8 mouse cellular contexts compared by ENCODE assay signal in genomic region chr1:182140370-182140769, GRCm38 (mm10). TPM values are rescaled to one million over a fixed set of nuclear protein-coding genes. Genes with fewer than 3 reads are reported as not detected.
DNase-seq lines count a peak whose midpoint lies in the region; ATAC-seq and TF ChIP-seq lines count a peak whose summit lies in the region.

No protein-coding gene starts in this region.

- no peak overlapping the region for H3K27ac ChIP-seq in embryonic facial prominence, embryonic 14.5 days (replicated peaks; ENCODE audit: low read depth, low read length)
- H3K27ac ChIP-seq in heart, embryonic 10.5 days: no peak overlapping the region
- no peak overlapping the region for H3K27ac ChIP-seq in kidney, embryonic 15.5 days
- H3K27ac ChIP-seq in limb, embryonic 15.5 days: no peak overlapping the region

- no peaks in the 10 kb centered on the region for H3K27me3 ChIP-seq in embryonic facial prominence, embryonic 14.5 days (replicated peaks; ENCODE audit: control insufficient read depth, insufficient read depth, low read length)
- H3K27me3 ChIP-seq in heart, embryonic 10.5 days (ENCODE audit: insufficient read depth, poor library complexity, severe bottlenecking): peaks cover 25% of the 10 kb centered on the region; the same call in 1 of the 2 replicates
- H3K27me3 ChIP-seq in kidney, embryonic 15.5 days: no peaks in the 10 kb centered on the region
- no peaks in the 10 kb centered on the region for H3K27me3 ChIP-seq in limb, embryonic 15.5 days
- peaks cover 17% of the 10 kb centered on the region for H3K27me3 ChIP-seq in myocyte (ENCODE audit: control insufficient read depth, insufficient read depth, insufficient read length)

- no peak overlapping the region for H3ac ChIP-seq in myocyte (ENCODE audit: control insufficient read depth, insufficient read length)

- H3K4me1 ChIP-seq in embryonic facial prominence, embryonic 14.5 days (ENCODE audit: control insufficient read depth, insufficient read depth, low read length): no peaks in the 10 kb centered on the region; the same call in 1 of the 2 replicates
- H3K4me1 ChIP-seq in heart, embryonic 10.5 days: peaks cover 25% of the 10 kb centered on the region
- H3K4me1 ChIP-seq in kidney, embryonic 15.5 days: peaks cover 14% of the 10 kb centered on the region
- H3K4me1 ChIP-seq in limb, embryonic 15.5 days: peaks cover 5% of the 10 kb centered on the region

- 0 out of 2 replicates have a peak overlapping the region, but pooled peaks have one; percentile 25 for H3K4me2 ChIP-seq in embryonic facial prominence, embryonic 14.5 days (ENCODE audit: low read depth, low read length)
- peak overlapping the region; percentile 45 for H3K4me2 ChIP-seq in kidney, embryonic 15.5 days
- H3K4me2 ChIP-seq in limb, embryonic 15.5 days: 0 out of 2 replicates have a peak overlapping the region, but pooled peaks have one; percentile 23
- peak overlapping the region; percentile 27 for H3K4me2 ChIP-seq in myocyte (ENCODE audit: low read depth)

- no peak overlapping the region for H3K4me3 ChIP-seq in embryonic facial prominence, embryonic 14.5 days (ENCODE audit: low read depth, low read length)
- peak overlapping the region; percentile 19; the same call in 1 of the 2 replicates for H3K4me3 ChIP-seq in heart, embryonic 10.5 days
- H3K4me3 ChIP-seq in kidney, embryonic 15.5 days (replicated peaks): no peak overlapping the region
- no peak overlapping the region for H3K4me3 ChIP-seq in limb, embryonic 15.5 days
- no peak overlapping the region for H3K4me3 ChIP-seq in myocyte

- H3K79me2 ChIP-seq in myocyte (ENCODE audit: control insufficient read depth, insufficient read depth): no peaks in the 10 kb centered on the region

- no peak overlapping the region for H3K9ac ChIP-seq in embryonic facial prominence, embryonic 14.5 days (ENCODE audit: low read depth, low read length)
- H3K9ac ChIP-seq in kidney, embryonic 15.5 days: no peak overlapping the region
- H3K9ac ChIP-seq in limb, embryonic 15.5 days: no peak overlapping the region

- no peak for TF ChIP-seq POLR2A in myocyte (IDR thresholded peaks at IDR 0.05; ENCODE audit: insufficient read length, low read depth)

- peak; percentile 89 for DNase-seq in 3T3-L1 (ENCODE audit: low read depth, low spot score)
- DNase-seq in adrenal gland, postnatal 25 days: peak; percentile 74
- peak; percentile 82 for DNase-seq in embryonic facial prominence, embryonic 14.5 days (ENCODE audit: low spot score)
- no peak for DNase-seq in heart, embryonic 10.5 days (ENCODE audit: low spot score)
- DNase-seq in spleen, postnatal 4 days (ENCODE audit: low spot score in 2 of 2): peak; percentile 72 to 90

- 2% methylated on average over 6 of the region's 6 CpGs for WGBS in embryonic facial prominence, embryonic 14.5 days
- WGBS in heart, embryonic 10.5 days: 3% methylated on average over 6 of the region's 6 CpGs
- WGBS in kidney, embryonic 15.5 days: 4% methylated on average over 6 of the region's 6 CpGs
- 3% methylated on average over 6 of the region's 6 CpGs for WGBS in limb, embryonic 15.5 days

- peak; percentile 80 for ATAC-seq in embryonic facial prominence, embryonic 14.5 days (ENCODE audit: low read depth)
- peak; percentile 66 for ATAC-seq in kidney, embryonic 15.5 days (replicated peaks; ENCODE audit: low FRiP score)
- no peak for ATAC-seq in limb, embryonic 15.5 days (ENCODE audit: insufficient number of reproducible peaks, low FRiP score, low TSS enrichment, low read depth)

- no peaks in the 10 kb centered on the region for H3K9me3 ChIP-seq in embryonic facial prominence, embryonic 14.5 days (ENCODE audit: control insufficient read depth, low read length)
- H3K9me3 ChIP-seq in heart, embryonic 10.5 days: no peaks in the 10 kb centered on the region
- no peaks in the 10 kb centered on the region for H3K9me3 ChIP-seq in kidney, embryonic 15.5 days (replicated peaks)
- H3K9me3 ChIP-seq in limb, embryonic 15.5 days: no peaks in the 10 kb centered on the region

- H3K36me3 ChIP-seq in embryonic facial prominence, embryonic 14.5 days (ENCODE audit: control insufficient read depth, insufficient read depth, low read length): no peaks in the 10 kb centered on the region
- no peaks in the 10 kb centered on the region for H3K36me3 ChIP-seq in heart, embryonic 10.5 days
- H3K36me3 ChIP-seq in kidney, embryonic 15.5 days: no peaks in the 10 kb centered on the region
- H3K36me3 ChIP-seq in limb, embryonic 15.5 days: no peaks in the 10 kb centered on the region
- no peaks in the 10 kb centered on the region for H3K36me3 ChIP-seq in myocyte (ENCODE audit: control insufficient read depth, insufficient read depth)

TF ChIP-seq in myocyte, 11 proteins besides CTCF, POLR2A, EP300 and RAD21:
- TF ChIP-seq SRF (IDR thresholded peaks at IDR 0.05; ENCODE audit: control insufficient read depth, insufficient read length, low read depth) (no peak), REST (IDR thresholded peaks at IDR 0.05; ENCODE audit: insufficient read depth, insufficient read length) (no peak), MAX (IDR thresholded peaks at IDR 0.05; ENCODE audit: low read depth) (no peak), MYOD1 (IDR thresholded peaks at IDR 0.05; ENCODE audit: control insufficient read depth in 1 of 3, insufficient read length in 2 of 3, low read depth in 2 of 3) (no peak), POLR2AphosphoS2 (IDR thresholded peaks at IDR 0.05; ENCODE audit: insufficient read length, low read depth) (no peak), USF1 (IDR thresholded peaks at IDR 0.05; ENCODE audit: low read depth) (no peak), MYOG (IDR thresholded peaks at IDR 0.05; ENCODE audit: control insufficient read depth in 1 of 3, insufficient read depth in 1 of 3, insufficient read length in 2 of 3, low read depth in 2 of 3) (no peak), CEBPB (IDR thresholded peaks at IDR 0.05; ENCODE audit: insufficient read depth, poor library complexity, severe bottlenecking) (no peak)

RNA-seq across cellular contexts. Expression of gene Srp9, which starts 15.8 kb away (rescaled TPM):
- 50.7 and 60.9 TPM in 2 replicates for total RNA-seq in adrenal gland, postnatal 25 days (2021)
- polyA plus RNA-seq in embryonic facial prominence, embryonic 14.5 days (2014; fragmentation: Nextera tagmentation; extraction: Ambion mirVana): 166 and 175 TPM in 2 replicates
- 121 and 128 TPM in 2 replicates for polyA plus RNA-seq in heart, embryonic 10.5 days (2016; fragmentation: Nextera tagmentation; extraction: Ambion mirVana)
- polyA plus RNA-seq in kidney, embryonic 15.5 days (2015; fragmentation: Nextera tagmentation; extraction: Ambion mirVana): 151 and 159 TPM in 2 replicates
- polyA plus RNA-seq in limb, embryonic 15.5 days (2015; fragmentation: Nextera tagmentation; extraction: Ambion mirVana): 155 and 163 TPM in 2 replicates
- 75.1 TPM for polyA plus RNA-seq in myocyte (2012; fragmentation: generic; extraction: Trizol)

RNA-seq across cellular contexts. Expression of gene Vmn1r1, which starts 23.9 kb away (rescaled TPM):
- not detected in 2 replicates for total RNA-seq in adrenal gland, postnatal 25 days (2021)
- polyA plus RNA-seq in embryonic facial prominence, embryonic 14.5 days (2014; fragmentation: Nextera tagmentation; extraction: Ambion mirVana): not detected in 2 replicates
- not detected in 2 replicates for polyA plus RNA-seq in heart, embryonic 10.5 days (2016; fragmentation: Nextera tagmentation; extraction: Ambion mirVana)
- not detected in 2 replicates for polyA plus RNA-seq in kidney, embryonic 15.5 days (2015; fragmentation: Nextera tagmentation; extraction: Ambion mirVana)
- polyA plus RNA-seq in limb, embryonic 15.5 days (2015; fragmentation: Nextera tagmentation; extraction: Ambion mirVana): not detected in 2 replicates
- not detected for polyA plus RNA-seq in myocyte (2012; fragmentation: generic; extraction: Trizol)
